Mouse (Mus musculus): ENCODE measurements around the gene 2200002J24Rik. TPM values are rescaled to one million over a fixed set of nuclear protein-coding genes. Genes with fewer than 3 reads are reported as not detected.

The 2200002J24Rik gene
- total RNA-seq, 1 experiment, result 2.4 TPM

DNA sequence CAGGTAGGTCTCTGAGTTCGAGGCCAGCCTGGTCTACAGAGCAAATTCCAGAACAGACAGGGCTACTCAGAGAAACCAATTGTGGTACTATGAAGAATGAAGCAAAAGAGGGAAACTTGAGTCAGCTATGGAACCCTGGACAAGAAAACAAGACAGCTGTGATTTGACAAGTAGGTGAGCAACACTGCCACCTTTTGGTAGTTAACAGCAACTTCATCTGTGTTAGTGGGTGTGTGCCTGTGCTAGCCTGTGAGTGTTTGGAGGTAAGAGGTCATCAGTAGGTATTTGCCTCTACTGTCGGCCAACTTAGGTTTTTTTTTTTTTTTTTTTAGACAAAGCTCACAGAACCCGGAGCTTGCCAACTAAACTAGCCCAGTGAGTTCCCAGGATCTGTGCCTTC is 29.5 kb upstream of the 2200002J24Rik start:
- TF ChIP-seq ZNF384 (IDR thresholded peaks at IDR 0.05; ENCODE audit: low read depth, low read length) (peak; percentile 60; the same call in 1 of the 2 replicates), ZC3H11A (IDR thresholded peaks at IDR 0.05; ENCODE audit: borderline replicate concordance, low read depth, low read length) (no peak)
- peak; percentile 71 for DNase-seq (ENCODE audit: low read depth, low spot score)
- Histone ChIP-seq H3K27ac (ENCODE audit: insufficient read depth, low read depth, low read length, poor library complexity, severe bottlenecking) (no peak overlapping the region), H3K4me1 (ENCODE audit: control insufficient read depth in 2 of 2, insufficient read depth in 2 of 2, low read length in 2 of 2, poor library complexity in 1 of 2) (peaks cover 0 to 3% of the 10 kb centered on the region in 2 experiments; a peak in 1 of 4 replicates), H3K9ac (ENCODE audit: insufficient read depth, low read depth, low read length, poor library complexity, severe bottlenecking) (no peak overlapping the region), H3K4me3 (ENCODE audit: insufficient read depth in 1 of 2, low read depth in 1 of 2, low read length in 2 of 2, poor library complexity in 1 of 2, severe bottlenecking in 1 of 2) (no peak overlapping the region), H3K36me3 (ENCODE audit: control insufficient read depth, insufficient read depth, low read length, poor library complexity, severe bottlenecking) (no peaks in the 10 kb centered on the region), H3K9me3 (ENCODE audit: control insufficient read depth, insufficient read depth, low read depth, low read length) (no peaks in the 10 kb centered on the region)
- in situ Hi-C loops (cut with MboI; ENCODE audit: low sequenced_read_pairs in 2 of 2, unreplicated experiment in 2 of 2), result no loop called here

DNA sequence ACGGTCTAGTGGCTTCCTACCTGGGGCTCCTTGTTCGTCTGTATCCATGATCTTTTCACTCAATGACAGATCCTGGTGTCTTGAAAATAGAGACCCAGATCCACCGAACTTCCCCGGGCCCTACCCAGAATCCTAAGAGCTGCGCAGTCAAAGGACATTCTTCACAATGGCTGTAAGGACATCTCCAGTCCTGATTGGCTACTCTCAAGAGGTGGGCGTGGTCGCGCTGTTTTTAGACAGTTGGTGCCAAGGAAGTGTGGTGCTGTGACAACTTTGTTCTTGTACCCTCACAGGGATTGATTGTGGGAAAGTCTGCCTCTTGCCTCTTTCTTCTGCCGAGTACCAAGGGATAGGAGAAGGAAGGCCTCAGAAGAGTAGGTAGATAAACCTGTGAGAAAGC is 27.2 kb upstream of the 2200002J24Rik start, which contains the start of gene Pmis2:
Pmis2 (minus strand) TSS at position 126 of the 400 bp plus-strand sequence.
- peak; percentile 50 for DNase-seq (ENCODE audit: low read depth, low spot score)
- no peaks in the 10 kb centered on the region for H3K36me3 ChIP-seq (ENCODE audit: control insufficient read depth, insufficient read depth, low read length, poor library complexity, severe bottlenecking)
- H3K4me3 ChIP-seq (ENCODE audit: insufficient read depth in 1 of 2, low read depth in 1 of 2, low read length in 2 of 2, poor library complexity in 1 of 2, severe bottlenecking in 1 of 2), result peak within 1 kb of the TSS in 1 of 2 experiments; percentile 32; a peak in 2 of 4 replicates
- no peak within 1 kb of the TSS for H3K27ac ChIP-seq (ENCODE audit: insufficient read depth, low read depth, low read length, poor library complexity, severe bottlenecking)
- no peaks in the 10 kb centered on the region for H3K9me3 ChIP-seq (ENCODE audit: control insufficient read depth, insufficient read depth, low read depth, low read length)
- in situ Hi-C loops (cut with MboI; ENCODE audit: low sequenced_read_pairs in 2 of 2, unreplicated experiment in 2 of 2), result no loop called here
- H3K4me1 ChIP-seq (ENCODE audit: control insufficient read depth in 2 of 2, insufficient read depth in 2 of 2, low read length in 2 of 2, poor library complexity in 1 of 2), result peaks cover 0 to 3% of the 10 kb centered on the region in 2 experiments; a peak in 1 of 4 replicates
- TF ChIP-seq MAFK (IDR thresholded peaks at IDR 0.05; ENCODE audit: insufficient read depth, low read depth, low read length), result no peak
- H3K9ac ChIP-seq (ENCODE audit: insufficient read depth, low read depth, low read length, poor library complexity, severe bottlenecking), result 0 out of 2 replicates have a peak within 1 kb of the TSS, but pooled peaks have one; percentile 6

DNA sequence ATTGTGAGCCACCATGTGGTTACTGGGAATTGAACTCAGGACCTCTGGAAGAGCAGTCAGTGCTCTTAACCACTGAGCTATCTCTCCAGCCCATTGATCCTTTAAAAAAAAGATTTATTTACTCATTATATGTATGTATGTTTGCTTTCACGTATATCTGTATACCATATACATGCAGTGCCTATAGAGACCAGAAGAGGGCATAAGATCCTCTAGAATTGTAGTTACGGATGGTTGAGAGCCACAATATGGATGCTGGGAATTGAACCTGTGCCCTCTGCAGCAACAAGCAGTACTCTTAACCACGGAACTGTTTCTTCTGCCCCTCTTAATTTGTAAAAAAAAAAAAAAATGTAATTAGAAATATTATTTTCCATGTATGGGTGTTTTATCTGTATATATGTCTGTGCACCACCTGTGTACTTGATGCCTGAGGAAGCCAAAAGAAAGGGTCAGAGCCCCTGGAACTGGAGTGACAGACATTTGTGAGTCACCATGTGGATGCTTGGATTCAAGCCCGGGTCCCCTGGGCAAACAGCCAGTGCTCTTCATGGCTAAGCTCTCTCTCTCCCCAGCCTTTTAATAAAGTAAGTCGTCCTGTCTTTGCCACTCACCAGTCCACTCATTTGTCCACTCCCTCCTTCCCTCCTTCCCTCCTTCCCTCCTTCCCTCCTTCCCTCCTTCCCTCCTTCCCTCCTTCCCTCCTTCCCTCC is 20.3 kb upstream of the 2200002J24Rik start:
- DNase-seq (ENCODE audit: low read depth, low spot score), result no peak
- Histone ChIP-seq H3K36me3 (ENCODE audit: control insufficient read depth, insufficient read depth, low read length, poor library complexity, severe bottlenecking) (no peaks in the 10 kb centered on the region), H3K4me1 (ENCODE audit: control insufficient read depth in 2 of 2, insufficient read depth in 2 of 2, low read length in 2 of 2, poor library complexity in 1 of 2) (no peaks in the 10 kb centered on the region), H3K27ac (ENCODE audit: insufficient read depth, low read depth, low read length, poor library complexity, severe bottlenecking) (no peak overlapping the region), H3K9ac (ENCODE audit: insufficient read depth, low read depth, low read length, poor library complexity, severe bottlenecking) (no peak overlapping the region), H3K4me3 (ENCODE audit: insufficient read depth in 1 of 2, low read depth in 1 of 2, low read length in 2 of 2, poor library complexity in 1 of 2, severe bottlenecking in 1 of 2) (no peak overlapping the region), H3K9me3 (ENCODE audit: control insufficient read depth, insufficient read depth, low read depth, low read length) (no peaks in the 10 kb centered on the region)
- no peak for TF ChIP-seq MAFK (IDR thresholded peaks at IDR 0.05; ENCODE audit: insufficient read depth, low read depth, low read length)
- TF ChIP-seq CHD2 (IDR thresholded peaks at IDR 0.05; ENCODE audit: low read depth, low read length), result no peak
- TF ChIP-seq HCFC1 (IDR thresholded peaks at IDR 0.05; ENCODE audit: borderline replicate concordance, insufficient read depth, low read length), result no peak
- no peak for TF ChIP-seq ZC3H11A (IDR thresholded peaks at IDR 0.05; ENCODE audit: borderline replicate concordance, low read depth, low read length)
- no peak for TF ChIP-seq ZNF384 (IDR thresholded peaks at IDR 0.05; ENCODE audit: low read depth, low read length)
- in situ Hi-C loops (cut with MboI; ENCODE audit: low sequenced_read_pairs in 2 of 2, unreplicated experiment in 2 of 2), result no loop called here

DNA sequence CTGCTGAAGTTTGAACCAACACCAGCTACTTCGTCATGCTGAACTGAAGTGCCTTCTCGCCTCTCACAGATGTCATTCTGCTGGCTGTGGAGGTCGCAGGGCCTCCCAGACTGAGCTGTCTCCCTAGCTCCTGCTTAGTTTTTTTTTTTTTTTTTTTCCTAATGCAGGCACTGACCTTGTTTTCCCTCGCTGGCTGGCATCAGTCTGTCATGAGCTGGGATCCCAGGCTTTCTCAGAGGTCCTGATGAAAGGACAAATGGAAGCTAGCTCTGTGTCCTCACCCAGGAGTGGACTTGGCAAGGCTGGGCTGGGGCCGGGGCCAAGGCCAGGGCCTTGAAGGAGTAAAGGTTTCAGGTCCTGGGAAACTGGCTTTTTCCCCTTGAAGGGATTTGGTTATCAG is 16.8 kb upstream of the 2200002J24Rik start:
- Histone ChIP-seq H3K9me3 (ENCODE audit: control insufficient read depth, insufficient read depth, low read depth, low read length) (no peaks in the 10 kb centered on the region), H3K9ac (ENCODE audit: insufficient read depth, low read depth, low read length, poor library complexity, severe bottlenecking) (no peak overlapping the region), H3K4me1 (ENCODE audit: control insufficient read depth in 2 of 2, insufficient read depth in 2 of 2, low read length in 2 of 2, poor library complexity in 1 of 2) (no peaks in the 10 kb centered on the region), H3K27ac (ENCODE audit: insufficient read depth, low read depth, low read length, poor library complexity, severe bottlenecking) (no peak overlapping the region), H3K4me3 (ENCODE audit: insufficient read depth in 1 of 2, low read depth in 1 of 2, low read length in 2 of 2, poor library complexity in 1 of 2, severe bottlenecking in 1 of 2) (no peak overlapping the region), H3K36me3 (ENCODE audit: control insufficient read depth, insufficient read depth, low read length, poor library complexity, severe bottlenecking) (no peaks in the 10 kb centered on the region)
- in situ Hi-C loops (cut with MboI; ENCODE audit: low sequenced_read_pairs in 2 of 2, unreplicated experiment in 2 of 2), result no loop called here
- DNase-seq (ENCODE audit: low read depth, low spot score), result no peak
- TF ChIP-seq HCFC1 (IDR thresholded peaks at IDR 0.05; ENCODE audit: borderline replicate concordance, insufficient read depth, low read length) (no peak), MAFK (IDR thresholded peaks at IDR 0.05; ENCODE audit: insufficient read depth, low read depth, low read length) (no peak), CHD2 (IDR thresholded peaks at IDR 0.05; ENCODE audit: low read depth, low read length) (no peak), ZC3H11A (IDR thresholded peaks at IDR 0.05; ENCODE audit: borderline replicate concordance, low read depth, low read length) (no peak), ZNF384 (IDR thresholded peaks at IDR 0.05; ENCODE audit: low read depth, low read length) (no peak)

DNA sequence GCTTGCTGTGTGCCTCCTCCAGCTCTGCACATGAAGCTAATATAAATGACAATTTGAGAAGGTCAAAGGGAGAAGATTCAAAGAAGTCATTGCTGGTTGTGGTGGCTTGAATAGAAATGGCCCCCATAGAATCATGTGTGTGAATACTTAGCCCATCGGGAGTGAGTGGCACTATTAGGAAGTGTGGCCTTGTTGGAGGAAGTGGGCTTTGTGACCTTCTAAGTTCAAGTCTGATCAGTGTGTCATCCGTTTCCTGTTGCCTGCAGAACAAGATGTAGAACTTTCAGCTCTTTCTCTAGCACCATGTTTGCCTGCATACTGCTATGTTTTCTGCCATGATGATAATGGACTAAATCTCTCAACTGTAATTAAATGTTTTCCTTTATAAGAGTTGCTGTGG is 15.3 kb upstream of the 2200002J24Rik start:
- DNase-seq (ENCODE audit: low read depth, low spot score), result no peak
- in situ Hi-C loops (cut with MboI; ENCODE audit: low sequenced_read_pairs in 2 of 2, unreplicated experiment in 2 of 2), result no loop called here
- Histone ChIP-seq H3K36me3 (ENCODE audit: control insufficient read depth, insufficient read depth, low read length, poor library complexity, severe bottlenecking) (no peaks in the 10 kb centered on the region), H3K4me1 (ENCODE audit: control insufficient read depth in 2 of 2, insufficient read depth in 2 of 2, low read length in 2 of 2, poor library complexity in 1 of 2) (no peaks in the 10 kb centered on the region), H3K9me3 (ENCODE audit: control insufficient read depth, insufficient read depth, low read depth, low read length) (no peaks in the 10 kb centered on the region), H3K9ac (ENCODE audit: insufficient read depth, low read depth, low read length, poor library complexity, severe bottlenecking) (no peak overlapping the region), H3K27ac (ENCODE audit: insufficient read depth, low read depth, low read length, poor library complexity, severe bottlenecking) (no peak overlapping the region), H3K4me3 (ENCODE audit: insufficient read depth in 1 of 2, low read depth in 1 of 2, low read length in 2 of 2, poor library complexity in 1 of 2, severe bottlenecking in 1 of 2) (no peak overlapping the region)
- TF ChIP-seq MAFK (IDR thresholded peaks at IDR 0.05; ENCODE audit: insufficient read depth, low read depth, low read length) (no peak), CHD2 (IDR thresholded peaks at IDR 0.05; ENCODE audit: low read depth, low read length) (no peak), ZNF384 (IDR thresholded peaks at IDR 0.05; ENCODE audit: low read depth, low read length) (no peak)
